Mouse (Mus musculus) kidney, embryonic 14.5 days (tissue): ENCODE data around the gene Olfr1028. TPM values are rescaled to one million over a fixed set of nuclear protein-coding genes. Genes with fewer than 3 reads are reported as not detected.

Experiments used
- polyA plus RNA-seq: library from polyadenylated mRNA; unstranded; fragments of >200 nt; fragmentation: Nextera tagmentation; extraction: Ambion mirVana; gene quantifications from 2 replicates; pipeline ENCODE4 v1.2.1, GENCODE M21; 2014

Gene Olfr1028
- polyA plus RNA-seq, 1 experiment from 2014 or later: not detected

Other genes starting within 250 kb of the Olfr1028 start
- not detected in 2 replicates for gene Olfr1009, start 235.0 kb upstream of the Olfr1028 start, polyA plus RNA-seq
- gene Olfr1012, start 187.7 kb upstream of the Olfr1028 start, polyA plus RNA-seq: not detected in 2 replicates
- gene Olfr1013, start 183.3 kb upstream of the Olfr1028 start, polyA plus RNA-seq: not detected in 2 replicates
- gene Olfr1014, start 177.7 kb upstream of the Olfr1028 start, polyA plus RNA-seq: not detected in 2 replicates
- gene Olfr1015, start 168.4 kb upstream of the Olfr1028 start, polyA plus RNA-seq: not detected in 2 replicates
- gene Olfr1016, start 147.9 kb upstream of the Olfr1028 start, polyA plus RNA-seq: not detected in 2 replicates
- gene Olfr1018, start 132.0 kb upstream of the Olfr1028 start, polyA plus RNA-seq: not detected in 2 replicates
- gene Olfr1019, start 105.0 kb upstream of the Olfr1028 start, polyA plus RNA-seq: not detected in 2 replicates
- not detected in 2 replicates for gene Olfr1020, start 103.4 kb upstream of the Olfr1028 start, polyA plus RNA-seq
- not detected in 2 replicates for gene Olfr1022, start 81.8 kb upstream of the Olfr1028 start, polyA plus RNA-seq
- not detected in 2 replicates for gene Olfr1023, start 64.8 kb upstream of the Olfr1028 start, polyA plus RNA-seq
- gene Olfr1024, start 45.4 kb upstream of the Olfr1028 start, polyA plus RNA-seq: not detected in 2 replicates
- gene Olfr1025-ps1, start 35.2 kb upstream of the Olfr1028 start, polyA plus RNA-seq: not detected in 2 replicates
- gene Olfr1026, start 28.9 kb upstream of the Olfr1028 start, polyA plus RNA-seq: not detected in 2 replicates
- gene Olfr1029, start 23.5 kb downstream of the Olfr1028 start, polyA plus RNA-seq: not detected in 2 replicates
- not detected in 2 replicates for gene Olfr1030, start 28.8 kb downstream of the Olfr1028 start, polyA plus RNA-seq
- not detected in 2 replicates for gene Olfr1031, start 39.9 kb downstream of the Olfr1028 start, polyA plus RNA-seq
- not detected in 2 replicates for gene Olfr1032, start 55.1 kb downstream of the Olfr1028 start, polyA plus RNA-seq
- 1.3 and 3.2 TPM in 2 replicates for gene Olfr1033, start 70.2 kb downstream of the Olfr1028 start, polyA plus RNA-seq
- gene Olfr1034, start 95.4 kb downstream of the Olfr1028 start, polyA plus RNA-seq: 0.17 TPM in 1 of 2 replicates, not detected in the other
- not detected in 2 replicates for gene Olfr1036, start 123.6 kb downstream of the Olfr1028 start, polyA plus RNA-seq
- gene Olfr1037, start 136.9 kb downstream of the Olfr1028 start, polyA plus RNA-seq: not detected in 2 replicates
- gene Olfr1039, start 185.5 kb downstream of the Olfr1028 start, polyA plus RNA-seq: not detected in 2 replicates
- gene Olfr1040, start 196.3 kb downstream of the Olfr1028 start, polyA plus RNA-seq: not detected in 2 replicates
- not detected in 2 replicates for gene Olfr1042, start 211.4 kb downstream of the Olfr1028 start, polyA plus RNA-seq
- gene Olfr1043, start 217.1 kb downstream of the Olfr1028 start, polyA plus RNA-seq: not detected in 2 replicates
- not detected in 2 replicates for gene Olfr1044, start 227.4 kb downstream of the Olfr1028 start, polyA plus RNA-seq
- not detected in 2 replicates for gene Olfr52, start 235.2 kb downstream of the Olfr1028 start, polyA plus RNA-seq